Mouse (Mus musculus) bone marrow, adult 2 months (tissue): ENCODE results near the gene Rnf111. TPM values are rescaled to one million over a fixed set of nuclear protein-coding genes. Genes with fewer than 3 reads are reported as not detected.
"Not testable (repeated sequence)": the region's sequence is repeated elsewhere in the genome, so short reads cannot be mapped to it uniquely, and the experiment has no call there.

Source experiments
- H3K27ac ChIP-seq: fragments of 200-500 bp; 2 replicates; pipeline ENCODE4 v1.5.1; 2012; ENCODE audit warnings: low read depth, mild to moderate bottlenecking, control low read depth, inconsistent platforms, low read length; ENCODE audit not compliant: control insufficient read depth, poor library complexity, insufficient read depth
- H3K4me1 ChIP-seq: fragments of 200-500 bp; 2 replicates; pipeline ENCODE4 v1.6.1; 2011; ENCODE audit warnings: low read length; ENCODE audit not compliant: control insufficient read depth, insufficient read depth
- H3K4me3 ChIP-seq: fragments of 200-500 bp; replicated peaks from 2 replicates; pipeline ENCODE3; 2011; ENCODE audit warnings: mild to moderate bottlenecking, low read depth, low read length, control low read depth; ENCODE audit not compliant: control insufficient read depth
- CTCF ChIP-seq: fragments of 200-500 bp; IDR thresholded peaks from 2 replicates; pipeline ENCODE4 v1.5.1; 2011; ENCODE audit warnings: low read length, control low read depth; ENCODE audit not compliant: control insufficient read depth, insufficient read depth
- POLR2A ChIP-seq: fragments of 200-500 bp; IDR thresholded peaks from 2 replicates; pipeline ENCODE4 v1.6.1; 2011; ENCODE audit warnings: low read depth, mild to moderate bottlenecking, control low read depth, low read length, borderline replicate concordance; ENCODE audit not compliant: control insufficient read depth
- WGBS: fragments of 180-500 bp; shearing (Covaris S2); methylation state at CpG from one replicate; pipeline ENCODE4 v1.1.7; 2018; 5-methylcytosine and 5-hydroxymethylcytosine counted together
- polyA plus RNA-seq: library from polyadenylated mRNA; stranded (reverse); fragments of >200 nt; gene quantifications from 2 replicates; pipeline ENCODE4 v1.2.4, GENCODE M21; 2011; ENCODE audit warnings: low replicate concordance; ENCODE audit not compliant: missing spikeins, insufficient read depth, insufficient read length

Rnf111 gene
- 9.7 and 25.3 TPM in 2 replicates for polyA plus RNA-seq

GRCm38 (mm10) chr9:70503626-70504041 lies at the start of gene Rnf111:
Rnf111 (minus strand) TSS chr9:70503725.
- under 1% methylated on average over 45 of the region's 45 CpGs for WGBS
- TF ChIP-seq CTCF (no peak), POLR2A (peak; percentile 78; the same call in 1 of the 2 replicates)
- Histone ChIP-seq H3K4me1 (no peaks in the 10 kb centered on the region; the same call in 1 of the 2 replicates), H3K27ac (peak within 1 kb of the TSS; percentile 100), H3K4me3 (peak within 1 kb of the TSS; percentile 87)

- not testable (repeated sequence) for H3K4me1 ChIP-seq, H3K27ac ChIP-seq, H3K4me3 ChIP-seq
- WGBS: 86% methylated on average over 2 of the region's 2 CpGs
Observed at GRCm38 (mm10) chr9:70552233-70552632, 48.7 kb upstream of the Rnf111 start.

GRCm38 (mm10) chr9:70551524-70551923 lies 48.0 kb upstream of the Rnf111 start:
- 88% methylated on average over 1 of the region's 1 CpGs for WGBS
- no peak overlapping the region for H3K4me3 ChIP-seq
- no peaks in the 10 kb centered on the region for H3K4me1 ChIP-seq
- no peak overlapping the region for H3K27ac ChIP-seq
- TF ChIP-seq POLR2A: no peak
- TF ChIP-seq CTCF: no peak

GRCm38 (mm10) chr9:70548304-70548703 lies 44.8 kb upstream of the Rnf111 start:
- TF ChIP-seq CTCF (no peak), POLR2A (no peak)
- Histone ChIP-seq H3K4me1 (no peaks in the 10 kb centered on the region), H3K27ac (no peak overlapping the region), H3K4me3 (no peak overlapping the region)
- WGBS: 67% methylated on average over 4 of the region's 4 CpGs

- not testable (repeated sequence) for H3K4me1 ChIP-seq, H3K4me3 ChIP-seq, H3K27ac ChIP-seq
- WGBS: 54% methylated on average over 3 of the region's 3 CpGs
Observed at GRCm38 (mm10) chr9:70546576-70546975, 43.1 kb upstream of the Rnf111 start.

GRCm38 (mm10) chr9:70544831-70545230 lies 41.3 kb upstream of the Rnf111 start:
- H3K4me3 ChIP-seq: no peak overlapping the region
- no peak overlapping the region for H3K27ac ChIP-seq
- no peaks in the 10 kb centered on the region; the same call in 1 of the 2 replicates for H3K4me1 ChIP-seq
- WGBS: 62% methylated on average over 1 of the region's 1 CpGs
- TF ChIP-seq POLR2A: no peak
- no peak for TF ChIP-seq CTCF

GRCm38 (mm10) chr9:70543985-70544384 lies 40.5 kb upstream of the Rnf111 start:
- TF ChIP-seq CTCF (no peak), POLR2A (no peak)
- no peaks in the 10 kb centered on the region; the same call in 1 of the 2 replicates for H3K4me1 ChIP-seq
- H3K4me3 ChIP-seq: no peak overlapping the region
- no peak overlapping the region for H3K27ac ChIP-seq
- WGBS: 35% methylated on average over 5 of the region's 5 CpGs

GRCm38 (mm10) chr9:70543048-70543880 lies 39.7 kb upstream of the Rnf111 start:
- Histone ChIP-seq H3K27ac (peak overlapping the region; percentile 99), H3K4me1 (no peaks in the 10 kb centered on the region; the same call in 1 of the 2 replicates), H3K4me3 (peak overlapping the region; percentile 88)
- TF ChIP-seq CTCF (no peak), POLR2A (no peak)
- WGBS: under 1% methylated on average over 64 of the region's 64 CpGs
